Mouse (Mus musculus): ENCODE measurements around the gene Cd207. TPM values are rescaled to one million over a fixed set of nuclear protein-coding genes. Genes with fewer than 3 reads are reported as not detected.

Gene Cd207
- total RNA-seq (2021): under 1 TPM; 0.67 to 0.84 TPM

DNA sequence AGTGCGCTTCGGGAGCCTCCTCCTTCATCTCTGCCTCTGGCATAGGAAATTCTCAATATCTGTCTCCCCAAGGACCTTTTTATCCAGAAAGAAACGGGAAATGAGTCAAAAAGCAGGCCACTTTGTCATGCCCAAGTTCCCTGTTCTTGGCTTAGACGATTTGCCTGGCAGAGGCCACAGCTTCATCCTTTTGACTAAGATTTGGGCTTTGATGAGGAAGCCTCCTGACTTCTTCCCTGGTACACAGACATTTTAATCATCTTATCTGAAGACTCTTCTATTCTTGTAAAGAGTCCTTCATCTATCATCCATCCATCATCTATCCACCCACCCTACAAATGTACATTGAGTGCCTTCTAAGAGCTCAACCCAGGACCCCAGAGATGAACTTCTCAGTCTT, at the start of gene Cd207:
Gene Cd207 (minus strand): TSS at position 101 of the 400 bp plus-strand sequence.
- intact Hi-C loops (cut with DNase I): no loop called here
- no peak for DNase-seq

DNA sequence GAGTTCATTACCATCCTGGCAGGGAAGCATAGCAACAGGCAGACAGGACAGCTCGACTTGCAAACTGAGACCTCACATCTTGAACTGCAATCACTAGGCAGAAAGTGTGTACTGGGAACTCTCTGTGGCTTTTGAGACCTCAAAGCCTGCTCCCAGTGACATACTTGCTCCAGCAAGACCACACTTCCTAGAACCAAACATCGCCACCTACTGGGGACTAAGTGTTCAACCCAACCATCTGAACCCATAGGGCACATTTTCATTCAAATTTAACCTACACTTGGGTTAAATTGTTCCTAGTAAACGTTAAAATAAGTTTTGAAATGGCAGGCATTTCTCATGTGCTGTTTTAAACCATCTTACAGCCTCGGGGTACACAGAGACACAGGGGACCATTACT, 49.5 kb upstream of the Cd207 start:
- intact Hi-C loops (cut with DNase I): no loop called here
- DNase-seq: no peak

DNA sequence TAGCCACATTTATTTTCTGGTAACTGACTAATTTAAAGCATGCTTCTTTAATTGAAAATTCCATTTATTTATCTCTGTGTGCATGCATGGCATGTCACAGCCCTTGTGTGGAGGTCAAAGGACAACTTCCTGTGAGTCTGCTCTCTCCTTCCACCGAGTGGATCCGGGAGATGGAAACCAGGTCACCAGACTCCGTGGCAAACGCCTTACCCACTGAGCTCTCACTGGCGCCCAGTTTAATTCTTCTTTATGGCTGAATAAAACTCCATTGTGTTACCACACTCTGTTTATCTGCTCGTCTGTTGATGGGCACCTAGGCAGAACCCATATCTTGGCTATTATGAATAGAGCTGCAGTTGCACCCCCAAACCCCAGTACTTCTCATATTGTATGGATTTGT, 44.9 kb upstream of the Cd207 start:
- intact Hi-C loops (cut with DNase I): no loop called here
- no peak for DNase-seq

DNA sequence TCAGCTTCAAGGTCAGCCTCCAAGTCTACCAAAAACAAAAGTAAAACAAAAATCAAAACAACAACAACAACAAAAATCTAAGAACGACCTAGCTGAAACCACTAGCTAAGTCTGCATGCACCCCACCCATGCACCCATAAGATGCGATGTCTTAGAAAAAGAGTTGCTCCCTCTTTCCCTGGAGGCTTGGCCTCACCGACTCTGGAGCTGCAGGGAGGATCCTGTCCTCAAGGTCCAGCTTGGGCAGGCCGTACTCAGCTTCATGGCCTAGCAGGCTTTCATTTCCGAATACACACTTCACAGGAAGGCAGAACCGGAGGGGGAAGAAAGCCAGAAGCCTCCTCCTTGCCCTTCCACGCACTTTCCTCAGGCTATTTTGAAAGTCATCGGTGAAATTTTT, 39.4 kb upstream of the Cd207 start:
- intact Hi-C loops (cut with DNase I): no loop called here
- no peak for DNase-seq

DNA sequence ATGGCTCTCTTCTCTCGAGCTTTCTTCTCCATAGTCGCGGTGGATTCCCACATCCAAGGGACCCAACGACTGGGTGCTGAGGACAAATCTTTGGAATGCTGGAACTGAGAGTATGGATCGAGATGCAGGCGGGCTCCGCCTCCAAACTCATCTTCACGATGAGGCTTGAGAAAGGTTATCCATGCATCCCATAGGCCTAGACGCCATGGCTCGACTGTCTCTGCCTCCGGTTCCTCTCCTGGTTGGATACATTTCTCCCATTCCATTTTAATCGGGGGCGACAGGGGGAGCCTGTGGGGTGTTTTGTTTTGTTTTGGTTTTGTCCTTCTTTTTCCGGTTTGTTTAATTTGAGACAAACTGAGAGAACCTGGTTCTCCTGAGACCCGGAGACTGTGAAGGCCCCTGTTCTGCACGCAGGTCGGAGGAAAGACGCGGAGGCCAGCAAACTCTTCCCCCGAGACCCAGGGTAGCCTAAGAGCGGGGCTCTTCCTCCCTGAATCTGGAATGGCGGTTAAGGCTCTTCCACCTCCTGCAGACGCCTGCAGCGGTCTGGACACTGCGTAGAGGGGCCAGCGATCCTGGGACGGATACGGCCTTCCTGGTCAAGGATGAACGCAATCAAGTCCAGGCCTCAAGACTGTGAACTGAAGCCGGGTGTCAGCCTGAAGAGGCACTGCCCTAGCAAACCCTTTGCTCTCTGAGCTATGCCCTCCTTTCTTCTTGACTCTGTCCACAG, 38.0 kb upstream of the Cd207 start:
- intact Hi-C loops (cut with DNase I): no loop called here
- peak in 1 of 2 experiments; percentile 29 for DNase-seq

DNA sequence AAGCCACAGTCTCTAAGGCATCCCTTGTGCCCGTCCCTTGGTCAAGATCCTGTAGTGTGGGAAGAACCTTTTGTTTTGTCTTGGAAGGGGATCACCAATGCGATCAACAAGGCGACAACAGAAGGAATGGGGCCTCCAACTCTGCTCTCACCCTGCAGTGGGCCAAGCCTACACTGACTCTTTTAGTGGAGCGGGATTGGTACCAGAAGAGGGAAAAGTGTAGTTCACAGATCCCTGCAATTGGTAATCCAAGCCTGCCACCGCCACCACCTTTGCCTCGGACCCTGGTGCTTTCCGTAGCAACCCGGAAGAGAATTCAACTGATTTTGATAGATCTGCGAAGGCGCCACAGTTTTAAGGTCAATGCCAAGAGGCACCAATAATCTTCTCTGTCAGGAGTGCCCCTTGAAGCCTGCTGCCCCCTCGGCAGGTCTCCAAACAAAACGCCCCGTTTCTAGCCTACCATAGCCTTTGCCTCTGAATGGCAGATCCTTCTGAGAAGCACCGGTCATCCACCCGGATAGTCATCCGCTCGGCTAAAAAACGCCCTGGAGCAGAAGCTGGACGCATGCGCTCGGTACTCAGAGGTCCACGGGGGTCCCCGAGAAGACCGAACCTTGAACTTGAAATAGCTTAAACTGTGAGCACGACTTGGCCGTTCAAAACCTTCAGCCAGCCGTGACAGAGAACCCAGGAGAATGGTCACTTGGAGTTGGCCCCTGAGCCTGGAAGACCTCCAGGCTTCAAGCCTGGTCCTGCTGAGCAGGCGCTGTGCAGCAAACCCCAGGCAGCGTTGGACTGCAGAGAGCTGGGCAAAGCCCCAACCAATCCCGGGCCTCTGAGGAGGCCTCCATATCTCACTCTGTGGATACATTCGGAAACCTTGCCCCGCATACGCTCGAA, 36.8 kb upstream of the Cd207 start:
- DNase-seq: peak; percentile 36 to 45
- intact Hi-C loops (cut with DNase I): no loop called here

DNA sequence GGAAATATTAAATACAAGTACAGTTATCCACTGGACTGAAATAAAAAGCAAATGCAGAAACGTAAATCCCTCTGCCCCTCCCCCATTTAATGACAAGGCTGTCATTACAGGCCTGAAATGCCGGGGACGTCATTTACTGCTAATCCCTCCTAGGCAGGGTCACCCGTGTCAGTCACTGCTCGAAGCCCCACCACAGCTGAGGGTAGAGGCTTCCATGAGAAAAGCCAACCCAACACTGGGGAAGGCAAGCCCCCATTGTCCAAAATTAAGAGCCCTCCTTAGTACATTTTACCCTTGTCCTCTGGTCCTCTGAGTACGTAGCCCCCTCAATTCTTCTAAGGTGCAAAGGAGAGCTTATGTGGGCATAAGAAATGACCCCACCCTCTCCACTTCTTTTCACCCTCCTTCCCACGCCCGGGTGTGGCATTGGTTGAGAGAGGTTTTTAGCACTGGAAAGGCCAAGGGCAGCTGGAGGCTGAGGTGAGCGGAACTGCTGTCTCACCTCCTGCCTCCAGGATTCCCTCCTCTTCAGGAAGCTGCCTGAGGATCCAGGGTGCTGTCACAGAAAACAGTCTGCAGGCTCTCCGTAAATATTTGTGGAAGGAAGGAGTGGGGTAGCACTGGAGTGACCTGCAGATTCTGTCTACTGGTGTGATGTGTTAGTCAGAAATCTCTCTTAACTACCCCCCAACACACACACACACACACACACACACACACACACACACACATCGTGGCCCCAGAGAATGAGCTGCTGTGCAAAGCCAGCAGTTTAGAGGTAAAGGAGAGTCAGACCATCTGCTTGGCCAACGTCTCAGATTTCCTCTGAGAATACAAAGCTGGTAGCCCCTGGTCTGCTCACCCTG, 35.8 kb upstream of the Cd207 start:
- intact Hi-C loops (cut with DNase I): no loop called here
- no peak for DNase-seq

DNA sequence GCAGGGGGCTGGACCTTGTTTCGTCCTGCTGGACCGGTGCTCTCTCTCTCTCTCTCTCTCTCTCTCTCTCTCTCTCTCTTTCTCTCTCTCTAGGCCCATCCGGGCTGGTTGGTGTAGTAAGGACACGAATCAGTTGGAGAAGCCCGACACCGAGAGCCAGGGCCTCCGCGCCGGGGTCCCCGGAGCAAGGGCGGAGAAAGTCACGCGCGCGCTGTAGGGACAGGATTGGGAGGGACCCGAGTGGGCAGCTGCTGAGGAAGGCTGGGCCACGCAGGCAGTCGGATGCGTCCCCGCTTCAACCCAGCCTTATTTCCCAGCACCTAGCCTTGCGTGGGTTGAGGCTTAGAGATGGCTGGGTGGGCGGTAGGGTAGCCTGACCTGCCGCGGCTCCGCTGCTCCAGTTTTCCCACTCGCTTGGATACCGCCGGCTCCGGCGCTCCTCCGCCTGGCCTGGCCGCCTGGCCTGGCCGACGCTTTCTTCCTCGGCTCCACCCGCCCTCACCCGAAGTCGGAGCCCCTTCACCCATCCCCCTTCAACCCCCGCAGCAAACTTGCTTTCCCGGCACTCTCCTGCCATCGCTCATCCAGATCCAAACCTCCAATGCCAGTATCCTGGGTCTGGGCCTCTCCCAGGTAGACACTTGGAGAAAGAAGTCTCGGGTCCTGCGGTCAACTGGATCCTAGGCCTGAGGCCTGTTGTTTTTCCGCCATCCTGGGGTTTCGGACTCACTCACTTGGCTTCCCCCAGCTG, 34.2 kb upstream of the Cd207 start:
- intact Hi-C loops (cut with DNase I): no loop called here
- no peak for DNase-seq

DNA sequence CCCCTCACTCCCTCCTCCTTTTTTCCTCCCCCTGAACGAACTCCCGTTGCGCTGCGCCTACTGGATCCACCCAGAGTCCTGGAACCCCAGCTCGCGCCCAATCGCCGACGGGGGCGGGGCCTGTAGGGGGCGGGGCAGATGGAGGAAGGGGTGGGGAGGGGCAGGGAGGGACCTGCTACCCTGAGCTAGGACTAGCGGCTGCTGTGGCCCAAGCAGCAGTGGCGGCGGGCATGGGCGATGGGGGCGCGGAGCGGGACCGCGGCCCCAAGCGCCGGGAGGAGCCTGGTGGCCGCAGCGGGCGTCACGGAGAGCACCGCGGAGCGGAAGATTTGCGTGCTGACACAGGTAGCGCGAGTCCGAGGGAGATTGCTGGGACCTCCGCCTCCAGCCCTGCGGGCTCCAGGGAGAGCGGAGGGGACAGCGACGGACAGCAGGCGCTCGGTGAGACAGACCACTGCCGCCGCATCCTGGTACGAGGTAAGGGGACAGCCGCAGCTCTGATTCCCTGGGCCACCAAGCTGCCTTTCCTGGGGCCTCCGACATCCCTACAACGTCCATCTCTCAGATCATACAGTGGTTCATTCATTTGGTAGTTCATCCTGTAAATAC, 33.5 kb upstream of the Cd207 start, which contains the start of gene Vax2:
Gene Vax2 (plus strand): TSS at position 198 of the 609 bp plus-strand sequence.
- peak; percentile 57 to 66 for DNase-seq
- intact Hi-C loops (cut with DNase I): no loop called here

DNA sequence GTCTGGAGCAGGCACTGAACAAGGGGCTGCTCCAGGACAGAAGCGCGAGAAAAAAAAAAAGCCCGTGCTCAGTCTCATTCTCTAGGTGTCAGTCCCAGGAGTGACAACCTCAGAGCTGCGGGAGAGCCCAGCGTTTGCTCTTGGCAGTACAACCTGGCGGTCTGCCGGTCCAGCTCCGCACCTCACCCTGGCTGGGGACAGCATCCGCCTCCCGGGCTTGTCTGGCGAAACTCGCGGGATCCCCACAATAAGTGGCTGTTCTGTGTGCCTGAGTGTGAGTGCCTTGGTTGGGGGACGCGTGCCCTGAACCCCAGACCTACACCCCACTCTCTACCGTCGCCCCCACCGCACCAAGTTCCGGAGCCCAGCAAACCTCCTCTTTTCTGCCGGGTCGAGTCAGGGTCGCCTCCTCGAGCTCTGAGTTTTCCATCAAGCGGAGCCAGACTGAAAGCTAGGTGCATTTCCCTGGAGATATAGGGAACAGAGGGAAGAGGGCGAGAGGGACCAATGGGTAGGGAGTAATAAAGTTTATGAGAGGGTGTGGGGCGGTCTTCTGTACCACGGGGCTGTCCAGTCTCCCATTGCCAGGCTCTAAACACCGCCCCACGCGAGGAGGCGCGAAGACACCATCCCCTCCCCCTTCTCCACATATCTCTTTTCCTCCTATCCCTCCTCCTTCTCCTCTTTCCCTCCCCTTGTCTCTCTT, 32.9 kb upstream of the Cd207 start:
- intact Hi-C loops (cut with DNase I): no loop called here
- DNase-seq: no peak

DNA sequence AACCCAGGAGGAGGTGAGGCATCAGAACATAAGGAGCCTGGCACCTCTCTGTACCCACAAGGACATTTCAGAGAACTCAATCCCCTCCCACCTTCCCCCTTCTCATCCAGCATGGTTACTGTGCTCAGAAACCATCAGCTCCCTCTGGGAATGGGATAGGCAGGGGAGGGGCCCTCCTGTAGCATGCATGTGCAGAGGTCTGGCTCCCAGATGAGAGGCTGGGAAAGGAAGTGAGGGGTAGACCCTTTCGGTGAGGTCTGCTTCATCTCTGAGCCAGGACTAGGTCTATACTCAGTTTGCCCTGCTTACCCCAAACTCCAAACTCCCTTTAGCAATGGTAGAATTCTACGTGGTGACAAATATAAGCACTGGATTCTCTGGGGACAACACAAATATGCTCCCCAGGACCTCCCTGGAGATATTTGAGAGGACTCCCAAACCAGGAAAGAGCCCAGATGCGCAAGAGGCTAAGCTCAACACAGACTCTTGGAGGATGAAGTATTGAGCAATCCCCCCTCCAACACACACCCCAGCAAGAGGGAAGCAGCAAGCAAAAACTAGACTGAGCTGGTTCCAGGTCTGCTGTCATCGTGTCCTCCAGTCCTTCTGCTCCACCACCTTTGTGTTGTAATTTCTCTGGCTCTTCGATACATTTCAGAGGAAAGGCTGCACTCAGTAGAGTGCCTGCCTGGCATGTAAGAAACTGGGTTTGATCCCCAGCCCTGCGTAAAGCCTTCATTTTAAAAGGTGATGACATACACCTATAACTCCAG, 30.3 kb upstream of the Cd207 start:
- DNase-seq: no peak
- intact Hi-C loops (cut with DNase I): no loop called here

DNA sequence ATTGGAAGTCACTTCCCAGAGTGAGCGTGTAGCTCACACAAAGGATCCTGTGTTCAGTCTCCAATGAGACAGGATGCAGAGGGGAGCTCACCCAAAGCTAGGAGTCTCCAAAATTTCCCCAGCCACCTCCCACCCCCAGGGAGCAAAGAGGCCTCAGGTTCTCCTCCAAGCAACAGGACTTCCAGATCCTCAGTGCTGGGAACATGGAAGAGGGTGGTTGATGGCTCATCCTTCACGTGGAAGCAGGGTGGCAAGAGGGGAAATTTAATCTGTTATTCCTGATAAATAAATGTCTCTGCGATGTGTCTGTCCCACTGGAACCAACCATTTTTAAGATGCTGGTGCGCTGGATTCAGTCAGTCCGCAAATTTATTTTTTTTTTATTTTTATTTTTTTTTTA, 27.0 kb upstream of the Cd207 start:
- intact Hi-C loops (cut with DNase I): no loop called here
- no peak for DNase-seq

DNA sequence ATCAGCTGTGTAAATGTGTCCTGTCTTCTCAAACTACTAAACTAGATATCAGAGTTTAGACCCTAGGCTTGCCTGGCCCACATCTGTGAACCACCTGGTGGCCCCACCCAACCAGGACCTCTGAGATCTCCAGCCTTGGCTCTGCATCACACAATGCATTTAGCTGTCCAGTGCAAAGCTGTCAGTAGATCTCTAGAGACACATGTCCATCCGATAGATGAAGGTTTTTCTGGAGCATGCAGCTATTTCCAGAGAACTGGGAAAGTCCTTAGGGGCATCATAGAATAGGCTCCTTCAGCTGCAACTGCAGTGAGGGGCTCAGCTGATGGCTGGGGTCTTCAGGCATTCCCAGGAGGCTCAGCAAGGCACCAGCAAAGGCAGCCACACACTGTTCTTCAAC, 26.6 kb upstream of the Cd207 start:
- intact Hi-C loops (cut with DNase I): no loop called here
- DNase-seq: no peak

DNA sequence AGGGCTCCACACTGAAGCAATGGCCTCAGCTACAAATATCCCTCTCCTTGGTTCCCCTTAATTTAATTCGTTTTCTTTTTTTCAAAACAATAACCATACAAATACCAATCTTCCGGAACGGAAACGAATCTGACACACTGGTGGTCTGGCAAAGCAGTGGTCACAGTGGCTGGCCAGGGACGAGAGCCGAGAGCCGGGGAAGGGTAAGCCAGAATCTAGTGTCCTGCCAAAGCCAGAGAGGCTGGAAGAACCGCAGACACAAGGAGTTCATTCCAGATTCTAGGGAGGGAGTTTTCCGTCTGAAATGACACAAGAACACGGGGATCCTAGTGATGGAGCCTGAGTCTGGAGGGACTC, 26.0 kb upstream of the Cd207 start:
- DNase-seq: no peak
- intact Hi-C loops (cut with DNase I): no loop called here

DNA sequence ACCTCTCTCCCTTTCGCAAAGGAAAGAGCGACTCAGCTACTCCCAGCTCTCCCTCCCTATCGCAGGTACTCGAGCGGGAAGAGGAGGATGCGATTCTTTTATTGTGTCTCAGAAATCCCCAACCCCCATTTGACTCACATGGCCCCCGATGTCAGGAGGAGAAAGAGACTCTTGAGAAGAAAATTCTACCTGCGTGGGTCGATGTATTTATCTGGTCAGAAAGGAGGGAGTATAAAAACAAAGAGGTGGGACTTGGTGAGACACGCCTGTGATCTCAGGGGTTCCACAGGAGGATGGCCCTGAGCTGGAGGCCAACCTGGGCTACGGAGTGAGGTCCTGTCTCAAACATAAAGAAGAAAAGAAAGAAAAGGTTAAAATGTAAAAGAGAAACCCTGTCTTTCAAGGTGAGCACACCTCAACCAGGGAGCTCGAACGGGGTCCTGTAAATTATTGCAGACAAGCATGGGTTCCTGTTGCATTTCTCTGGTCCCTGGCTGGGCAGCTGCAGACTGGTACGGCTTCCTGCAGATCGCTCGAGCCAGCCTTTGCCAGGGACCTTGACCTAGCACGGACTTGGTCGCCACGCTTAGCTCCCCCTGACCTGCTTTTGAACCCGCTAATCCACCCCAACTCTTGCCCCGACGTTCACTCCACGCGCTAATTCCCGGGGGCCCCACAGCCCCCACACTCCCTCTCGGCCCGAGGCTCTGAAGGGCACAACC, 25.5 kb upstream of the Cd207 start:
- intact Hi-C loops (cut with DNase I): no loop called here
- DNase-seq: no peak

DNA sequence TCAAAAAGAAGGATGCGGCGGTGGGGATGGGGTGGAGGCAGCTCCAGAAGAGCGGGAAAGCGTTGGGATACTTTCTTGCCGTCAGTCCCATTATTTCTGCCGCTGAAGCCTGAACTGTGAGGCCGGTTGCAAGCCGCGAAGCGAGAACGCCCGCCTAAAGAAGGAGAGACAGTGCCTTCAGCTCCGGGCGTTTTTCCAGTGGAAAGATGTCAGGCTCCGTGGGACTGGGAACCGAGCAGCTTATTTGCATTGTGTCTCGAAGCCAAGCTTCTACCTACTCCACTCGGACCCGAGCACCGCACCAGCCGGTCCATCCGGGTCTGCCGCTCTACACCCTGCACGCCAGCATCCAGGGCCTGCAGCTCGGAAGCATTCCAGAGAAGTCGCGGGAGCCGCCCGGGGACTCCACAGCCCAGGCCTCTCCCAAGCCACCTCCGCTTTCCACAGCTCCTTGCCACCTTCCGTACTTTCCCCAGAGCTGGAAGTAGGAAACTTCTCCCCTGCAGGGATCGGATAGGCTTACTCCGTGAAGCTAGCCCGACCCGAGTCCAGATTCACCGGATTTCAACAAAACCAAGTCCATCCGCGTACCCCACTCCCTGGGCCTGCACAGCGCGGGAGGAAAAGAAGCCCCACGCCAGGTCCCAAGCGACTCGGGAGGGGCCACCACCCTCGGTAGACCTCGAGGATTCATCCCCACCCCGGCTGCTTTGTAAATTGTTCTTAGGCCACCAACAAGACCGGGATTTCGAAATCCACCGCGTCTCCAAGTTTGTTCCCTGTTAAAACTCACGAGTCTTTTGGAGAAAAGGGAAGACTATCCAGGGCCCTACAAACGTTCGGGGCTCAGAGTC, 24.7 kb upstream of the Cd207 start:
- peak in 1 of 2 experiments; percentile 27 for DNase-seq
- intact Hi-C loops (cut with DNase I): no loop called here

DNA sequence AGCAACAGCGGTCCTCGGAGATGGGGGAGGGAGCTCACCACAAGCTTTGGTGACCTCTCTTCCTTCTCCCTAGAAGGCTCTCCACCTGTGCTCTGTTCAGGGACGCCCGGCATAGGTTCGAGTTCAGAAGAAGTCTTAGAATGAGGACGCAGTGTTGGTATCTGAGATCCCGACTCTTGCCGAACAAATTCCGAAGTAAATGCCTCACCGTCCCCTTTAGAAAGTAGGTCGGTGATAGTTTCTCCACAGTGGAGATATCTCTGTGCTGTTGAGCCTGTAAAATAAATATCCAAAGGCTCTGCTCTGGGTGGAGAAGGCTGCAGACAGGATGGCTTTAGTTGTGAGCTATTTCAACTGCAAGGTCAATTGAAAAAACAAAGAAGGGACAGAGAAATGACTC, 23.3 kb upstream of the Cd207 start:
- DNase-seq: no peak
- intact Hi-C loops (cut with DNase I): no loop called here
